29 mouse cellular contexts compared by ENCODE assay signal in genomic region chr19:19170807-19171206, GRCm38 (mm10). TPM values are rescaled to one million over a fixed set of nuclear protein-coding genes. Genes with fewer than 3 reads are reported as not detected.
"Had no signal": no experiment of that assay in that cellular context is flagged by ENCODE, and none has a peak within 500 bp of the region (broad histone marks: within the 10 kb centered on the region; RNA-seq: fewer than 3 reads in every experiment).

No protein-coding gene starts in this region.

- DNase-seq: cerebellum, adult 8-10 months; cerebellum, adult 9-10 months; cerebellum, adult 9-11 months; cerebellum, postnatal 10 days; cerebellum, postnatal 14 days; cerebellum, postnatal 25 days; cerebellum, postnatal 36 days; embryo, embryonic 11 days; forebrain, postnatal 0 days; gastrocnemius, adult 2 months; gastrocnemius, postnatal 10 days; gastrocnemius, postnatal 14 days; gastrocnemius, postnatal 25 days; gastrocnemius, postnatal 36 days; heart, adult 18-20 months; heart, adult 2 months had no signal

- H3K9me3 ChIP-seq: embryonic facial prominence, embryonic 12.5 days; embryonic facial prominence, embryonic 13.5 days; forebrain, embryonic 10.5 days; forebrain, embryonic 12.5 days; forebrain, embryonic 15.5 days had no signal

- H3K27me3 ChIP-seq: embryonic facial prominence, embryonic 12.5 days; embryonic facial prominence, embryonic 13.5 days; embryonic facial prominence, embryonic 15.5 days; forebrain, embryonic 12.5 days; forebrain, embryonic 13.5 days; forebrain, embryonic 15.5 days had no signal

- H3K4me3 ChIP-seq: embryonic facial prominence, embryonic 10.5 days; embryonic facial prominence, embryonic 12.5 days; embryonic facial prominence, embryonic 13.5 days; embryonic facial prominence, embryonic 15.5 days; erythroblast, embryonic 14.5 days; forebrain, embryonic 10.5 days; forebrain, embryonic 12.5 days; forebrain, embryonic 13.5 days; forebrain, embryonic 15.5 days; gastrocnemius, adult 2 months; heart, adult 2 months had no signal

- H3K4me1 ChIP-seq: embryonic facial prominence, embryonic 10.5 days; embryonic facial prominence, embryonic 12.5 days; embryonic facial prominence, embryonic 13.5 days; embryonic facial prominence, embryonic 15.5 days; forebrain, embryonic 10.5 days; forebrain, embryonic 12.5 days; forebrain, embryonic 13.5 days; forebrain, embryonic 15.5 days had no signal

- ATAC-seq: forebrain, embryonic 13.5 days; forebrain, embryonic 14.5 days; forebrain, embryonic 15.5 days; forebrain, embryonic 16.5 days; forebrain, postnatal 0 days had no signal

- H3K36me3 ChIP-seq: embryonic facial prominence, embryonic 10.5 days; embryonic facial prominence, embryonic 12.5 days; embryonic facial prominence, embryonic 13.5 days; embryonic facial prominence, embryonic 15.5 days; forebrain, embryonic 10.5 days; forebrain, embryonic 12.5 days; forebrain, embryonic 15.5 days had no signal

- H3K4me2 ChIP-seq: embryonic facial prominence, embryonic 12.5 days; embryonic facial prominence, embryonic 13.5 days; embryonic facial prominence, embryonic 15.5 days; forebrain, embryonic 12.5 days; forebrain, embryonic 13.5 days; forebrain, embryonic 15.5 days had no signal

- H3K9ac ChIP-seq: embryonic facial prominence, embryonic 12.5 days; embryonic facial prominence, embryonic 13.5 days; embryonic facial prominence, embryonic 15.5 days; forebrain, embryonic 12.5 days; forebrain, embryonic 13.5 days; forebrain, embryonic 15.5 days; forebrain, postnatal 0 days had no signal

- H3K27ac ChIP-seq: embryonic facial prominence, embryonic 10.5 days; embryonic facial prominence, embryonic 12.5 days; embryonic facial prominence, embryonic 13.5 days; embryonic facial prominence, embryonic 15.5 days; forebrain, embryonic 10.5 days; forebrain, embryonic 12.5 days; forebrain, embryonic 13.5 days; forebrain, embryonic 15.5 days; gastrocnemius, adult 2 months; heart, adult 2 months had no signal

RNA-seq across cellular contexts. Expression of gene Rorb, which starts 59.8 kb away (rescaled TPM):
- total RNA-seq: common myeloid progenitor, adult 5-6 weeks; granulocyte monocyte progenitor cell, adult 5-6 weeks had no signal
- polyA plus RNA-seq: erythroblast, embryonic 14.5 days had no signal
